Mouse (Mus musculus): ENCODE measurements around the gene Tspyl1.
A peak's percentile ranks its signal among the peaks of the same experiment; 100 is the strongest.

The Tspyl1 gene

DNA sequence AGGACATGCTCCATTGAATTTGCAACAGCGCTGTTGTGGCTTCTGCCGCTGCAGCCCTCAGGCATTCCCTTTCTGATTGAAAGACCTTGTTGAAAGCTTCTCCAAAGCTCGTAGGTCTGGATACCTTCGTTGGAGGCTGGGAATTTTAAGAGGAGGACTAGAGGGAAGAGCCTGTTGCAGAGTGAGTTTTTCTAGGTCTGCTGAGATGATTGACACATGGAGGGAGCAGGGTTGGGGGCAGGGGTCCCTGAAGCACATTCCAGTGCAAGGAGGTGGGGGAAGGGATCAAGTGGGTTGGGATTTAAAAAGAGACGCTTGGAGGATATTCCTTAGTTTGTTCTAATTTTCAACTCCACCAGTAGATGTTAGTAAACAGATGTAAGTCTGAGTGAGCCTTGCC is 18.4 kb downstream of the Tspyl1 start:
- no peak for DNase-seq

DNA sequence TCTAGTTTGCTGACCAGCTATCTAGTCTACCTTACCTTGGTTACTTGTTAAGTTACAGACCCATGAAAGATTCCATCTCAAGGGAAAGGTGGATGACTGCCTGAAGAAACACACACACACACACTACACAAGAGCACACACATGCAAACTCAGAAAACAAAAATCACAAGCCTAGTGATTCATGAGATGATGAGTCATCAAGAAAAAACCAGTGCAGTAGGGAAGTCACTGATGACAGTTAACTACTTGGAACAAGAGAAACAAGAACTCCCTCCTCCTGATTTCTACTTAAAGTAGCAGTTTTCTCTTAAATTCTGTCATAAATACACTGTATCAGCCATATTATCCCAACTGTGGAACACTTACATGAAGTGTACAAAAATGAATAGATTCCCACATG is 25.1 kb downstream of the Tspyl1 start:
- no peak for DNase-seq

DNA sequence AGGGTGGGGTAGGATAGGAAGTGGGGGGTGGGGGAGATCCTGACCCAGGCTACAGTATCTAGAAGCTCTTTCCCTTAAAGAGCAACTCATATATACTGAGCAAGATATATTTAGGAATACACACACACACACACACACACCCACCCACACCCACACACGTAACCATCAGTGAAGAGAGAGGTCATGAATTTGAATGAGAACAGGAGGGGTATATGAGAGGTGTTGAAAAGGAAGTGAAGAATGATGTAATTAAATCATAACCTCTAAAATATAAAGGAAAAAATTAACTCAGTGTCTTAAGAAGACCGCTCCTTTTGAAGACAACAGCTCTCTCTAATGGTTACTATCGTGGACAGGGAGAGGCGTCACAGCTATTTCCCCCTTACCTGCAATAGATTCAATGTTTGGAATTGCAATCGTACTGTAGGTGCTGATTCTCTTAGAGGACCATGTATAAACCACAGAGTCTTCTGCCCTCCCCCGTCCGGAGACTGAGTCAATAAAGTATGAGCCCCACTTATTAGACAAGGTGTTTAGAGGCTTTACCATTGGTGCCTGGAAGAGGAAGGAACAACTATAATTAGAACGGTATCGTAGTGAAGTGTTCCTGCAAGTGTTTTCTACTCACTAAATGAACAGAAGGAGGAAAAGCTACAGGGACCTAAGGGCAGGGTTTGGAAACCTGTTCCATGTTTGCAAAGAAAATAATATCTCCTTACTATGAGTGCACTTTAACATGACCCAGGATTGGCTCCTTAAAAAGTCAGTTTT is 28.1 kb downstream of the Tspyl1 start:
- DNase-seq = no peak

GRCm38 (mm10) chr10:34312536-34312935 is 30.5 kb downstream of the Tspyl1 start:
- DNase-seq = no peak

DNA sequence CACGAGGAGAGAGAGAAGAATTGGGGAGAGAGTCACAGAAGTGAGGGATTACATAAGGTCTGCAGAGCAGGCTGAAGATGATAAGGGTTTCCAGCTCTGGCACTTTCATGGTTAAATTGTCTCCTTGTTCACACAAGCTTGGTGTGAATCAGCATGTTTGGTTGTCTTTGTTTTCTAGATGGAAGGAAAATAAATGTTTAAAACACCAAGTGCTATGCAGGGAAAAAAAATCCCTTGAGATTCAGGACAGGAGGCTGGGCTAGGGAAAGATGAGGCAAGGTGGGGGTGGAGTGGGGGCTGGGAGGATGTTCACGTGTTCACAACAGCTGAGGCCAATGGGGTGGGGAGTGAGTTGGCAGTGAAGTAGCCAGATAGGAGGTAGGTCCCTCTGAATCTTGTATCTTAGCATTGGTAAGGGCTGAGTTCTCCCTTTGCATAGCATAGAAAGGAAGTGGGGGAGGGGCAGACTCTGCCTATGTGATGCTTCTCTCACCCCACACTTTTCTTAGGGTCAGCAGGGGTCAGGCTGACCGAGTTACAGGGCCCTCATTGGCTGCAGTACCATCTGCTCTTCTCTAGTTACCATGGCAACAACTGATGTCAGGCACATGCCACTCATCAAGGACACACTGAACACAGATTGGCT is 34.7 kb downstream of the Tspyl1 start:
- no peak for DNase-seq

- DNase-seq = no peak
These were observed 35.2 kb downstream of the Tspyl1 start for GRCm38 (mm10) chr10:34317217-34317606.

DNA sequence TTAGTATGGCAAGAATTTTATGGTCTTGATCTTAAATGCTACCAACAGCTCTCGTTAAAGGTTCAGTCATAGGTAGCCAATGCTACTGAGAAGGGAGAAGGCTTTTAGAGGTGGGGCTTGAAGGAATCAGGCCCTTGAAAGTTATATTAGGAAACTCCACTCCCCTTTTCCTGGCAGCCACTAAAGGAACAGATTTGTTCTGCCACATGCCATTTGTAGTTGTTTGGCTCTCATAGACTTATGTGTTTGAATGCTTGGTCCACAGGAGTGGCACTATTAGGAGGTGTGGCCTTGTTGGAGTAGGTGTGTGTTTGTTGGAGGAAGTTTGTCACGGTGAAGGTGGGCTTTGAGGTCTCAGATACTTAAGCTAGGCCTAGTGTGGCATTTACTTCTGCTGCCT is 38.8 kb downstream of the Tspyl1 start:
- DNase-seq = no peak

DNA sequence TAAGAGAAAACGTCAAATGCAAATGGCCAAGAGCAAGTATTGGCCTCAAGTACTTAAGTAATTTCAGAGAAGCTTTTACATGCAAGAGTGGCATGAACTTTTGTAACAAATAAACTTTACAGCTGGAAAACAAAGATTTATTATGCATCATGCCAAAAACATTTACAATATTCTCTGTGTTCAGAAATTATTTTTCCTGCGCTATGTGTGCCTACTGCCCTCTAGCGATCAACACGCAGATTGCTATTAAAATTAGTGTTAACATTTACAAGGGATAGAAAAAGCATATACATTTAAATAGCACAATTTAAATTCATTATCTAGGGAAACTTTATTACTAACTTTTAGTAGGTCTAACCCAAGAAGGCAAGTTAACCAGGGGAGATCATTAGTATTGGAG is 44.7 kb downstream of the Tspyl1 start:
- DNase-seq = peak; percentile 11

DNA sequence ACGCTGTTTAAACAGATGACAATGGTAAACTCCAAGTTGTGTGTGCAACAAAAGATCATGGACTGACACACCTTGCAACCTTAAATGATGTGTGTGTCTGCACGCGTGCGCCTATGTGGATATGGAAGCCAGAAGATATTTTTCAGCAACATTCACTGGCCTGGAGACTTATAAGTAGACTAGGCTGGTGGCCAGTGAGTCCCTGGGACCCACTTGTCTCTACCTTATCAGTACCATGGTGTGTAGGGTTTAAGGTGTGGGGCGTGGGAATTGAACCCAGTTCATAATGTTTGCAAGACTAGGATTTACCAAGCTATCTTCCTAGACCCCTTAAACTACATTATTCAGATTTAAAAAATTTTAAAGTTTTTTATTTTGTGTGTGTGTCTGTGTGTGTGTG is 45.2 kb downstream of the Tspyl1 start:
- DNase-seq = no peak

DNA sequence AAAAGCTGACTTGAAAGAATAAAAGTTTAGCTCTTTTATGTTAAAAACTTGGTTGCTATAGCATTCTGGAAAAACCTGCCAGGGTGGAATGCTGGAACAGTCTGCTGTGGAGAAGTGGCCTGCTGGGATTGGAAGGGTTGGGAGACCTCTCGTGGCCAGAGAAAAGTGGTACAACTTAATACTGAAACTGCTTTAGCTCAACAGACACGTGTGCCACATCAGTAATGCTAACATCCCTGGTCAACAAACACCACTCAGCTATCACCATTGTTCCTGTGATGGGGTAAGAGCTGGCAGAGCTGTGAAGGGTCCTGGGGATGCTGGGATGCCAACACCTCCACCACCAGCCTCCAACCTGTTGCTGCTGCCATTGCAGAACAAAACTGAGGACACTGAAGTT is 46.3 kb downstream of the Tspyl1 start:
- peak; percentile 56 for DNase-seq
